Mouse (Mus musculus) myocyte (in vitro differentiated cells): ENCODE data around the gene Ank3.

Source experiments
- CEBPB ChIP-seq: IDR thresholded peaks from 2 replicates; pipeline ENCODE4 v1.6.1; 2011; ENCODE audit warnings: mild to moderate bottlenecking, moderate library complexity; ENCODE audit not compliant: poor library complexity, insufficient read depth, severe bottlenecking
- E2F4 ChIP-seq: IDR thresholded peaks from one replicate; pipeline ENCODE4 v1.6.1; 2011; ENCODE audit warnings: mild to moderate bottlenecking, control low read depth, moderate library complexity; ENCODE audit not compliant: insufficient read depth
- MAX ChIP-seq: IDR thresholded peaks from one replicate; pipeline ENCODE4 v1.6.1; 2011; ENCODE audit warnings: low read depth, mild to moderate bottlenecking, control low read depth
- MYOD1 ChIP-seq, 3 experiments: IDR thresholded peaks; one replicate each; pipeline ENCODE4 v1.6.1; 2011; ENCODE audit warnings: control low read depth in 2 of 3, low read depth in 2 of 3, mild to moderate bottlenecking in 2 of 3, moderate library complexity in 1 of 3; ENCODE audit not compliant: insufficient read length in 2 of 3, control insufficient read depth in 1 of 3
- POLR2A ChIP-seq: IDR thresholded peaks from one replicate; pipeline ENCODE4 v1.6.1; 2011; ENCODE audit warnings: low read depth, mild to moderate bottlenecking, control low read depth, moderate library complexity; ENCODE audit not compliant: insufficient read length
- POLR2AphosphoS2 ChIP-seq: IDR thresholded peaks from one replicate; pipeline ENCODE4 v1.6.1; 2011; ENCODE audit warnings: low read depth, control low read depth; ENCODE audit not compliant: insufficient read length
- REST ChIP-seq: IDR thresholded peaks from one replicate; pipeline ENCODE4 v1.6.1; 2011; ENCODE audit warnings: mild to moderate bottlenecking, control low read depth, moderate library complexity; ENCODE audit not compliant: insufficient read depth, insufficient read length
- SRF ChIP-seq: IDR thresholded peaks from one replicate; pipeline ENCODE4 v1.6.1; 2011; ENCODE audit warnings: low read depth; ENCODE audit not compliant: control insufficient read depth, insufficient read length
- TCF12 ChIP-seq: IDR thresholded peaks from one replicate; pipeline ENCODE4 v1.6.1; 2011; ENCODE audit warnings: mild to moderate bottlenecking, control low read depth; ENCODE audit not compliant: poor library complexity, insufficient read depth, severe bottlenecking
- TCF3 ChIP-seq: IDR thresholded peaks from one replicate; pipeline ENCODE4 v1.6.1; 2011; ENCODE audit warnings: low read depth, control low read depth; ENCODE audit not compliant: insufficient read length
- USF1 ChIP-seq: IDR thresholded peaks from one replicate; pipeline ENCODE4 v1.6.1; 2011; ENCODE audit warnings: low read depth, mild to moderate bottlenecking, control low read depth, moderate library complexity

DNA sequence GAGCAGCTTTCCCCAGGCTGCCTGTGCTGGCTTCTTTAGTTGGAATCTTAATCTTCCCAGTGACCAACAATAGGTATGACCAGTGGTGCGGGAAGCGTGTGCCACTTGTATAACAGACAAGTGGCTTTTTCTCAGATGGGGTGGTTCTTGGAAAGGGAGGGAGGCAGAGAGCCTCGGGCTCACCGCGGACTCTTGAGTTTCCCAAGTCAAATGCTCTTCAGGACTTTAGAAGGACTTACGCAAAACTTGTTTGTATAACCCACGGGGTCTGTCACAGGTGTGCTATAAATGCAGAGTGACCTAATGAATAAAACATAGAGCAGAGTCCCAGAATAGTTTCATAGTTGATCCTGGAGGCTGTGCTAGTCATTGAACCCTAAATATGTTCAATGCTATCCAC lies 47.4 kb downstream of the Ank3 start:
- TF ChIP-seq POLR2A, result no peak
- TF ChIP-seq TCF12, result no peak
- TF ChIP-seq MAX, result no peak
- TF ChIP-seq E2F4, result no peak
- TF ChIP-seq POLR2AphosphoS2, result no peak
- no peak for TF ChIP-seq MYOD1 (IDR thresholded peaks at IDR 0.05; ENCODE audit: control insufficient read depth in 1 of 3, insufficient read length in 2 of 3, low read depth in 2 of 3)
- TF ChIP-seq TCF3, result no peak
- TF ChIP-seq CEBPB, result no peak
- no peak for TF ChIP-seq USF1
- TF ChIP-seq REST, result no peak
- no peak for TF ChIP-seq SRF
